Comparison of ENCODE assay signal across 8 mouse cellular contexts in genomic region chr11:30770817-30771216, GRCm38 (mm10). TPM values are rescaled to one million over a fixed set of nuclear protein-coding genes. Genes with fewer than 3 reads are reported as not detected.
DNase-seq lines count a peak whose midpoint lies in the region; ATAC-seq and TF ChIP-seq lines count a peak whose summit lies in the region.

No protein-coding gene starts in this region.

- H3K27me3 ChIP-seq in kidney, embryonic 15.5 days, result no peaks in the 10 kb centered on the region
- no peaks in the 10 kb centered on the region for H3K27me3 ChIP-seq in kidney, adult 2 months (replicated peaks; ENCODE audit: control insufficient read depth, insufficient read depth, low read length)
- H3K27me3 ChIP-seq in embryonic facial prominence, embryonic 13.5 days, result no peaks in the 10 kb centered on the region
- no peaks in the 10 kb centered on the region for H3K27me3 ChIP-seq in intestine, embryonic 16.5 days (replicated peaks; ENCODE audit: control insufficient read depth, insufficient read depth, low read length)
- no peaks in the 10 kb centered on the region for H3K27me3 ChIP-seq in myocyte (ENCODE audit: control insufficient read depth, insufficient read depth, insufficient read length)

- H3K9me3 ChIP-seq in kidney, embryonic 15.5 days (replicated peaks), result no peaks in the 10 kb centered on the region
- H3K9me3 ChIP-seq in embryonic facial prominence, embryonic 13.5 days, result no peaks in the 10 kb centered on the region
- H3K9me3 ChIP-seq in intestine, embryonic 16.5 days (ENCODE audit: control insufficient read depth, low read length), result no peaks in the 10 kb centered on the region

- no peak for TF ChIP-seq POLR2A in kidney, adult 2 months (IDR thresholded peaks at IDR 0.05; ENCODE audit: low read depth, low read length)
- TF ChIP-seq POLR2A in myocyte (IDR thresholded peaks at IDR 0.05; ENCODE audit: insufficient read length, low read depth), result no peak

- 72% methylated on average over 3 of the region's 3 CpGs for WGBS in kidney, embryonic 15.5 days
- WGBS in kidney, adult 2 months, result 73% methylated on average over 3 of the region's 3 CpGs
- 74% methylated on average over 3 of the region's 3 CpGs for WGBS in embryonic facial prominence, embryonic 13.5 days
- 74% methylated on average over 3 of the region's 3 CpGs for WGBS in intestine, embryonic 16.5 days

- peak overlapping the region; percentile 90 for H3K4me3 ChIP-seq in kidney, embryonic 15.5 days (replicated peaks)
- no peak overlapping the region for H3K4me3 ChIP-seq in kidney, adult 2 months (ENCODE audit: insufficient read depth, low read depth, low read length)
- peak overlapping the region; percentile 89 for H3K4me3 ChIP-seq in embryonic facial prominence, embryonic 13.5 days
- H3K4me3 ChIP-seq in intestine, embryonic 16.5 days (ENCODE audit: low read length), result peak overlapping the region; percentile 98
- peak overlapping the region; percentile 69 for H3K4me3 ChIP-seq in myocyte

- H3K4me2 ChIP-seq in kidney, embryonic 15.5 days, result peak overlapping the region; percentile 70
- peak overlapping the region; percentile 73 for H3K4me2 ChIP-seq in embryonic facial prominence, embryonic 13.5 days
- peak overlapping the region; percentile 78 for H3K4me2 ChIP-seq in intestine, embryonic 16.5 days (ENCODE audit: low read depth, low read length)
- peak overlapping the region; percentile 86 for H3K4me2 ChIP-seq in myocyte (ENCODE audit: low read depth)

- H3K79me2 ChIP-seq in myocyte (ENCODE audit: control insufficient read depth, insufficient read depth), result peaks cover 44% of the 10 kb centered on the region

- H3K4me1 ChIP-seq in kidney, embryonic 15.5 days, result peaks cover 13% of the 10 kb centered on the region
- H3K4me1 ChIP-seq in kidney, adult 2 months (ENCODE audit: control insufficient read depth, insufficient read depth, low read length), result peaks cover 9% of the 10 kb centered on the region
- peaks cover 7% of the 10 kb centered on the region; the same call in 1 of the 2 replicates for H3K4me1 ChIP-seq in embryonic facial prominence, embryonic 13.5 days
- H3K4me1 ChIP-seq in intestine, embryonic 16.5 days (ENCODE audit: control insufficient read depth, insufficient read depth, low read length), result peaks cover 3% of the 10 kb centered on the region; the same call in 1 of the 2 replicates

- no peak for ATAC-seq in kidney, embryonic 15.5 days (replicated peaks; ENCODE audit: low FRiP score)
- ATAC-seq in embryonic facial prominence, embryonic 13.5 days (ENCODE audit: insufficient number of reproducible peaks, insufficient read depth, low FRiP score, low TSS enrichment, low read depth), result no peak
- no peak for ATAC-seq in intestine, embryonic 16.5 days

- TF ChIP-seq CTCF in kidney, adult 2 months (conservative IDR thresholded peaks at IDR 0.05; ENCODE audit: insufficient read depth, insufficient read length, low read depth, low read length), result no peak

- DNase-seq in kidney, adult 2 months, result no peak
- no peak for DNase-seq in frontal cortex, postnatal 25 days (ENCODE audit: low spot score in 2 of 2)
- DNase-seq in c-Kit-positive CD71-positive TER-119-positive erythroid progenitor cells, embryonic 14.5 days (ENCODE audit: low spot score), result no peak
- no peak for DNase-seq in kidney, postnatal 36 days

- no peaks in the 10 kb centered on the region for H3K36me3 ChIP-seq in kidney, embryonic 15.5 days
- no peaks in the 10 kb centered on the region for H3K36me3 ChIP-seq in kidney, adult 2 months (ENCODE audit: control insufficient read depth, insufficient read depth, low read length)
- no peaks in the 10 kb centered on the region for H3K36me3 ChIP-seq in embryonic facial prominence, embryonic 13.5 days
- no peaks in the 10 kb centered on the region for H3K36me3 ChIP-seq in intestine, embryonic 16.5 days (ENCODE audit: control insufficient read depth, insufficient read depth, low read length)
- H3K36me3 ChIP-seq in myocyte (ENCODE audit: control insufficient read depth, insufficient read depth), result no peaks in the 10 kb centered on the region

- peak overlapping the region; percentile 99; the same call in 1 of the 2 replicates for H3K9ac ChIP-seq in kidney, embryonic 15.5 days
- H3K9ac ChIP-seq in embryonic facial prominence, embryonic 13.5 days, result peak overlapping the region; percentile 95
- no peak overlapping the region for H3K9ac ChIP-seq in intestine, embryonic 16.5 days (ENCODE audit: low read depth, low read length)

- peak overlapping the region; percentile 76 for H3ac ChIP-seq in myocyte (ENCODE audit: control insufficient read depth, insufficient read length)

- peak overlapping the region; percentile 95; the same call in 1 of the 2 replicates for H3K27ac ChIP-seq in kidney, embryonic 15.5 days
- no peak overlapping the region for H3K27ac ChIP-seq in kidney, adult 2 months (ENCODE audit: insufficient read depth, low read depth, low read length)
- H3K27ac ChIP-seq in embryonic facial prominence, embryonic 13.5 days, result peak overlapping the region; percentile 94
- no peak overlapping the region; the same call in 1 of the 2 replicates for H3K27ac ChIP-seq in intestine, embryonic 16.5 days (ENCODE audit: low read length)

TF ChIP-seq in myocyte, 11 proteins besides CTCF, POLR2A, EP300 and RAD21:
- TF ChIP-seq MYOD1 (IDR thresholded peaks at IDR 0.05; ENCODE audit: control insufficient read depth in 1 of 3, insufficient read length in 2 of 3, low read depth in 2 of 3) (no peak), USF1 (IDR thresholded peaks at IDR 0.05; ENCODE audit: low read depth) (no peak), POLR2AphosphoS2 (IDR thresholded peaks at IDR 0.05; ENCODE audit: insufficient read length, low read depth) (no peak)

RNA-seq across cellular contexts. Expression of gene Psme4, which starts 0.7 kb away (rescaled TPM):
- 18.3 and 18.5 TPM in 2 replicates for polyA plus RNA-seq in kidney, embryonic 15.5 days (2015; fragmentation: Nextera tagmentation; extraction: Ambion mirVana)
- 15.4 and 19.7 TPM in 2 replicates for polyA plus RNA-seq in kidney, adult 2 months (2012; rRNA removed)
- polyA plus RNA-seq in embryonic facial prominence, embryonic 13.5 days (2015; fragmentation: Nextera tagmentation; extraction: Ambion mirVana), result 25.0 and 28.7 TPM in 2 replicates
- polyA plus RNA-seq in intestine, embryonic 16.5 days (2015; fragmentation: Nextera tagmentation; extraction: Ambion mirVana), result 8.6 and 10.5 TPM in 2 replicates
- polyA plus RNA-seq in myocyte (2012; fragmentation: generic; extraction: Trizol), result 15.9 TPM

Comparison
In these comparisons a context has a peak if more than half of its experiments do, and no peak if none do; other contexts are left out.
1. H3K27ac ChIP-seq: peak in kidney, embryonic 15.5 days (single experiment) and embryonic facial prominence, embryonic 13.5 days (single experiment); none in kidney, adult 2 months (single experiment) and intestine, embryonic 16.5 days (single experiment).
2. Peak in every context shown above with its lines, with median percentiles within 50 percentile points of each other: H3K4me2 ChIP-seq.